Mouse (Mus musculus) embryonic stem cell, embryonic (primary cell): Measurements from ENCODE around the gene Arhgef28.

Experiments
- CTCF ChIA-PET, 4 experiments: fragments of 300-600 bp in 2 of 4; fragments of 350-600 bp in 2 of 4; sonication (Branson Sonifier 250); formaldehyde crosslinking; loops; one replicate each; lab custom pipeline; 2022; ENCODE audit warnings: inconsistent platforms in 2 of 4; lab: Charles Lee
- POLR2A ChIA-PET, 4 experiments: fragments of 300-600 bp in 2 of 4; fragments of 350-600 bp in 2 of 4; sonication (Branson Sonifier 250); formaldehyde crosslinking; loops; one replicate each; lab custom pipeline; 2022; ENCODE audit warnings: antibody characterized with exemption in 4 of 4, inconsistent platforms in 1 of 4; lab: Charles Lee

Gene Arhgef28

DNA sequence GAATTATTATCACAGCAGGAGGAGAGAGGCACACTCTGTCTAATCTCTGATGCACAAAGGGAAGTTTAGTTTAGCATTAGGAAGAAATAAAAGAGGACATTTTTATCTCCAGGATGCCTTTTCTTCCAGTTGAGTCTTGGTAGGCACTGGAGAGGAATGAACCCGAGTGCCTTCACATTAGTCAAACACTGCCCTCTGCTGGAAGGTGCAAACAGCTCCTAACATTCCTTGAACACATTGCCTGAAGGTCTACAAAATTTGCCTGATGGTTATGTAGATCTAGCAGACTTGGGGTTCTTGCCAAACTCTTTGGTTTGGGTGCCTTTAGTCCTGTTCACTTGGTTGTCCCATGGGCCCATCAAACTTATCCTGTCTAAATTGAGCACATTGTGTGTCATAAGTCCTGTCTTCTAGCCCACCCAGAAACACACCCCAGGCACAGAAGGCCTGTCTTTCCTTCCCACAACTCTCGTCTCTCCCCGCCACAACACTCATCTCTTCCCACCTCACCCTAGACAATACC lies 165.6 kb downstream of the Arhgef28 start:
- POLR2A ChIA-PET: interaction anchor here in 2 of 4 experiments (0.6 to 1.1 kb wide), 2 partner anchors 10 to 105 kb away, joined by 3 to 7 read pairs; no protein-coding TSS in a partner anchor
- CTCF ChIA-PET: interaction anchor here (0.5 to 3.3 kb wide), 17 partner anchors 8 to 902 kb away, joined by 3 to 23 read pairs (median 4); partner anchors contain the start of genes Arhgef28 (in 1 of the 4) and Foxd1 (in 1 of the 4)

DNA sequence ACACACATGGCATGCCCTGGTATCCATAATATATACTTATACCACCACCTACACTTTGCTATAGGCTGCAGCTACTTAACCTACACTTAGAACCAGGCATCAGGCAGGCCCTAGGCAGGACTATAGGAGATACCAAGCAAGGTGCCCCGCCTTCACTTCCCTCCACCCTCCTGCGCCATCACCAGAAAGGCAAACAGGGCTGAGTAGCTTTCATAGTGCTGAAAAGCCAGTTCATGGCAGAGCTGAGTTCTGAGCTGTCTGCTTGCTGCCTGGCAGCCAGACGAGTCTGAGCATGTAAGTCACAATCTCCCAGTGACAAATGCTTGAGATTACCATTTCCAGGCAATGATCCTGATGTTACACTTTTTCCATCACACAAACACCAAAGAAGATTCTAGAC lies 167.5 kb downstream of the Arhgef28 start:
- POLR2A ChIA-PET: interaction anchor here in 1 of 4 experiments (0.7 kb wide), 1 partner anchor 205 kb away, joined by 3 read pairs; no protein-coding TSS in a partner anchor

DNA sequence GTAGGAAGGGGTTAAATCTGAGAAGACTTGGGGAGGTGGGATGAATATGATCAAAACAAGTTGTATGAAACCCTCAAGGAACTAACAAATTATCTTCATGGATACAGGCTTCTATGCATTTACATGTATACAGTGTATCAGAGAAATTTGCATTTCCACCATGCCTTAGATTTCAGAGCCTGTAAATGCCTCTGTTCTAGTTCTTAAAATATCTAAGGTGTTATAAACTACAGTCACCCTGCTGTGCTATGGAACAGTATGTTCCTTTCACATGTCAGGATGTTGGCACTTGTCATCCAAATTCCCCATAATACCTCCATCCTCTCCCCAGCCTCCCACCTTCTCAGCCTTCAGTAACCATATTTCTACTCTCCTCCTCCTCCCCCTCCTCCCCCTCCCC lies 168.5 kb downstream of the Arhgef28 start:
- POLR2A ChIA-PET: no interaction called here
- CTCF ChIA-PET: interaction anchor here in 1 of 4 experiments (0.6 kb wide), 1 partner anchor 53 kb away, joined by 5 read pairs; no protein-coding TSS in a partner anchor

More for the DNA sequence above, 167.5 kb downstream of the Arhgef28 start:
- CTCF ChIA-PET: no interaction called here

DNA sequence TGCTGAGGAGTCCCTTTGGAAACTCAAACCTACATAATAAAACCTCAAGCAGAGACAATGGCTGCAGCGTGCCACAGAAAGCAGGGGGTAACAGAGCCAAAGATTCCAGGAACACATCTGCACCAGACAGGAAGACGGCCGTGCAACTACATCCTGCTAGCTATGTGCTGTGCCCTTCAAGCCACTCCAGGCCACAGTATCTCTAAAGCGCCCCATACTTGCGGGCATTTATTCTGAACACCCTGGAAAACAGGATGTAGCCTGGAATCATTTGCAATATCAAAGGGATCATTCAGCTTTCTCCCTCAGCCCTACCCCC lies 174.6 kb downstream of the Arhgef28 start:
- CTCF ChIA-PET: interaction anchor here (0.6 to 2.4 kb wide), 40 partner anchors 9 to 791 kb away, joined by 3 to 45 read pairs (median 4); partner anchors contain the start of genes Arhgef28 (in 3 of the 4) and Enc1 (in 1 of the 4)
- POLR2A ChIA-PET: interaction anchor here (0.5 to 1.6 kb wide), 11 partner anchors 15 to 791 kb away, joined by 3 to 10 read pairs (median 3); partner anchors contain the start of gene Enc1 (in 1 of the 4)

DNA sequence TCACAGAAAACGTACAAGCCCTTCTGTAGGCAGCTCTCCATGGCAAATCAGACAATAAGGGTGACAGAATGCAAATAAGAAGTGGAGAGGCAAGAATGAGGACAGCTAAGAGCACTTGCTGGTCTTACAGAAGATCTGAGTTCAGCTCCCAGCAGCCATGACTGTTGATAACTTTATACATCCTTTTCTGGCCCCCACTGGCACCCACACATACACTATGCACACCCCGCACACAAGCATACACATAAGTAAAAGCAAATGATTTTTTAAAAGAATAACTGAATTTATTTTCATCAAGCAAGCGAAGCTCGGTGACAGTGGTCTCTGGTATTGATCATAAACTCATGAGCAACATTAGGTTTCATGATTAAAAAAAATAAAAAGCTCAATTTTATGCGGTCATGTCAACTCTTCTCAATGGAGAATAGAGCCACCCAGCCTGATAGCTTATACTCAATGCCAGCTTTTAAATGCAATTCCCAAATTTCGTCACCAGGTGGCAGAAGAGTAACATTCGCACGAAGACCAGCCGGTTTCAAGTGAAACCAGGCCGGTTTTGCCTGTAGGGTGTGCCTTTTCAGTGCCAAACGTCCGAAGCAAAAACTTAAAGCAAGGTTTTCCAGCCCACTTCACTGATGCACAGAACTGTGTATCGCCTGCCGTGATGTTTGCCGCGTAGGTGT lies 175.1 kb downstream of the Arhgef28 start:
- ChIA-PET CTCF (interaction anchor here (0.5 to 2.4 kb wide), 68 partner anchors 9 to 895 kb away, joined by 3 to 45 read pairs (median 4); partner anchors contain the start of genes Arhgef28 (in 3 of the 4), Ankra2 (in 1 of the 4), Enc1 (in 1 of the 4) and Utp15 (in 1 of the 4)), POLR2A (interaction anchor here (0.5 to 1.8 kb wide), 15 partner anchors 9 to 791 kb away, joined by 3 to 10 read pairs (median 3); partner anchors contain the start of genes Ankra2 (in 1 of the 4), Enc1 (in 1 of the 4) and Utp15 (in 1 of the 4))

DNA sequence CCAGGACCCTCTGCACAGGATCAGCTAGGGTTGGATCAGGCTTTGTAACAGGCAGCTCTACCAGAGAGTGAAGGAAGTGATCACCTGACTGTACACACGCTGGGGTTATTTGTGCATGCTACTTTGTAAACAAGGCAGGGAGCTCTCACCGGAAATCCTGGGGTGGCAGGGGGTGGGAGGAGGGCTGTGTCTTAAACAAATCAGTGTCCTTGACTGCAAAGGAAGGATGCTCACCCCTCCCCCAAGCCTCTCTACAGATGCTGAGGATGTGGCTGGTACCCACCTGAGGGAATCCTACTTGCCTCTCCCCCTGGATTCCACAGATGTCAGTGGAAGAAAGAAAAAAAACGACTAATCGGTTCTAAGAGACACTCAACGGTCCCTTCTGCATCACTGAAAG lies 176.2 kb downstream of the Arhgef28 start:
- ChIA-PET CTCF (interaction anchor here (1.3 to 2.4 kb wide), 12 partner anchors 10 to 791 kb away, joined by 4 to 45 read pairs (median 12); partner anchors contain the start of genes Ankra2 (in 1 of the 4) and Utp15 (in 1 of the 4)), POLR2A (interaction anchor here in 3 of 4 experiments (0.6 to 1.8 kb wide), 6 partner anchors 11 to 853 kb away, joined by 3 to 12 read pairs (median 4); partner anchors contain the start of gene Enc1 (in 1 of the 3))

DNA sequence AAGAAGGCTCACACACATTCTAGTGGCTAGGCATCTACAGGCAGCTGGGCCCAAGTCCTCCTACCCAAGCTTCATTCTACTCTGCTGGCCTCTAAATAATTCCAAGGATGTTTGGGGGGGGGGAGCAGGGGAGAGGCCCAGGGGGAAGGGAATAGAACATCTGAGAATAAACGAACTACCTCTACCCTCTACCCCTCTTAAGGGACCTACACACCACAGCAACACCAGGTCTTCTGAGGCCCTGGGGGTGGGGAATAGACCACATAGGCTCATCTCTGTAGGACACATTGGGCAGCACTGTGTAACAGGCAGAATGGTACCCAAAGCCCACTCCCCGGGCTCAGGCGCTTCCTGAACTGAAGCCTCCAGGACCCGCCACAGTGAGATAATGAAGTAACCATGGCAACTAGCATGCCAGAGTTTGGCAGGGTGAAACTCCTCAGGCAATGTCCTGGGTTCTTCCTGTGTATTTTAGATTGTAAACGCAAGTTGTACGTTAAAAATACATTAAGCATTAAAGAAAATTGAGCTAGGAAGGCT lies 177.5 kb downstream of the Arhgef28 start:
- ChIA-PET CTCF (interaction anchor here in 2 of 4 experiments (0.6 to 1.6 kb wide), 5 partner anchors 178 to 789 kb away, joined by 3 to 5 read pairs (median 4); partner anchors contain the start of gene Arhgef28 (in 1 of the 2)), POLR2A (interaction anchor here in 2 of 4 experiments (0.6 to 1.1 kb wide), 2 partner anchors 132 to 376 kb away, joined by 5 to 8 read pairs; no protein-coding TSS in a partner anchor)

DNA sequence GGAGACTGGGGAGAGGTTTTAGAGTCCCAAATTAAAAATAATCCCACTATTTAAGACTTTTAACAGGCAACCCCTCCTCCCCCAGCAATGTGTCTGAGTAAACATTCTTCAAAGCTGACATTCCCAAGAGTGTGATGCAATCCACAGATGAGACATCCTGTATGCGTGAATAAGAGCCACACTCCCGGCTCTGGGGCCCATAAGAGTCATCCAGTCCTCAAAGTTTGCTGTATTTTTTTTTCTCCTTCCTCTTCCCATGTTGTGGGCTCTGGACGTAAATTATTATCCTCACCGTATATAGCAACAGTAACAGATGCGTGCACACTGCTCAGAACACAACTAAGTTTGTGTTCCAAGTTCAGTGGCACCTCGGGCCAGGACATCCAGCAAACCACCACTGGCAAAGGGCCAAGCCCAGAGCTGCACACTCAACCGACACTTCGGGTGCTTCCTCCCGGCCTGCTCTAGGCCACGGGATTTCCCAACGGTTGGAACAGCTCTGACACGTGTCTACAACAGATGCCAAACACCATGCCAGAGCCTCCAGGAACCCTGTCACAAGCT lies 178.5 kb downstream of the Arhgef28 start:
- ChIA-PET CTCF (interaction anchor here in 3 of 4 experiments (0.8 to 1.6 kb wide), 6 partner anchors 10 to 213 kb away, joined by 3 to 4 read pairs (median 4); partner anchors contain the start of gene Arhgef28 (in 1 of the 3)), POLR2A (interaction anchor here in 1 of 4 experiments (1.1 kb wide), 1 partner anchor 133 kb away, joined by 8 read pairs; no protein-coding TSS in a partner anchor)

DNA sequence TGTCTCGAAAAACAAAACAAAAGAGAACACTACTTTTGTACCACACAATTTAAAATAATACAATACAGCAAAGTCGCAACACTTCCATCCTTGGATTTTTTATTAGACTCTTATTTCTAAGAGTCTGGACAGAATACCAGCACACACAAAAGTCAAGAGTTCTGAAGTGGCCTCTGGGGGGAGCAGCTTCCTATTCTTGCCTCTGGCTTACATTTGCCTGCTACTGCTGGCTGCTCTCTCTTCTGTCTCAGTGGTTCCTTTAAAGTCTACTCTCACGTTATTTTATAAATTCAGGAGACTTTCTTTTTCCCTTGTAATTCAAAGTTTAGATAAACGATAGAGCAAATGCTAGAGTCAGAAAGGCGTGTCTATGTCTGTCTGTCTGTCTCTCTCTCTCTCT lies 179.1 kb downstream of the Arhgef28 start:
- ChIA-PET POLR2A (no interaction called here), CTCF (interaction anchor here in 2 of 4 experiments (0.8 to 1.6 kb wide), 4 partner anchors 9 to 195 kb away, joined by 3 to 4 read pairs (median 4); no protein-coding TSS in a partner anchor)

DNA sequence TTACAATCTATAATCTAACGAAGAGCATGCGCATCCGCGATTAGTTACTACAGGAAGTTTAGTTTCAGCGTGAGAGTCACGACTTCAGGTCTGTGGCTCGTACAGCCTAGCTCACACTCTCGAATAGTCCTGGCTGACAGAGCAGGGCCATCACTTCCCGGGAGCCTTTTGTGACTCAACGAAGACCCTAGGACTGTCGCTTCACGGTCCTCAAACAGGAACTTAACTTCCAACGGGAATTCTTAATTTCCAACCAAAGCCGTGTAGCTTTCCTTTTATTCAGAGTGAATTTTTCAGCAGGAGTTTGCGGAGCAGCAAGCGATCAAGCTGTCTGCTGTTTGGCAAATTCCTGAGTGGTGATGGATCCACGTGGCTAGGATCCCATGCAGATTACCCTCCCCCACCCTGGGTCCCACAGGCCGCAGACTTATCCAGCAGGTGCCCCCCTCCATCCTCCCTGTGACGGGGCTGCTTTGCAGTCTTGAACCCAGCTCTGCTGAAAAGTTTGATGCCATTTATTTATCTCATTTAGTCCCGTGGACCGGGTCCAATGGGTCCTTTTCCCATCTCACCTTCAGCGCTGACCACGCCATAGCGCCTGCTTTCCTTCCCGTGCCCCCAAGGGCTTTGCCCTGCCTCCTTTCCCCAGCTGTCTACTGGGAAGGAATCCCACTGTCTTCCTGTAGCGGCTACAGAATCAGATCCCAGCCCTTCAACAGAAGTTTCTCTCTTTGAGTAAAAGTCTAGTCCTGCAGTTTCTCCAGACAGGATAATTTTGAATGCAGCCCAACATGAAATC lies 180.3 kb downstream of the Arhgef28 start:
- ChIA-PET CTCF (interaction anchor here in 3 of 4 experiments (0.6 to 2.0 kb wide), 12 partner anchors 8 to 273 kb away, joined by 3 to 6 read pairs (median 4); partner anchors contain the start of gene Arhgef28 (in 1 of the 3)), POLR2A (interaction anchor here in 2 of 4 experiments (0.6 kb wide), 2 partner anchors 10 to 1853 kb away, joined by 3 read pairs; no protein-coding TSS in a partner anchor)

DNA sequence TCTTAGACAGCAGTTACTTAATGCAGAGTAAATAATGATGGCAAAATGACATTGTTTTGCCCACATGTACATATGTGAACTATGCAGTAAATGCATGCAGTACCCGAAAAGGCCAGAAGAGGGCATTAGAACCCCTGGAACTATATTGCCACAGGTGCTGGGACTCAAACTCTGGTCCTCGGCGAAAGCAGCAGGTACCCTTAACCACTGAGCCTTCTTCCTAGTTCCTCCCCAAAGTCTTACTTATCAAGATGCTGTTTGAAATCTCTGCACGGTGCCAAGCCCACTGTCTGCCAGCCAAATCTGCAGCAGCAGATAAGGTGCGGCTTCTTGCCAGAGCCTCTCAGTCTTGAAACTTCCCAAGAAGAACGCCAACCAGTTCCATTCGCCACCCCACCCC lies 181.1 kb downstream of the Arhgef28 start:
- CTCF ChIA-PET: interaction anchor here in 3 of 4 experiments (0.6 to 2.0 kb wide), 9 partner anchors 15 to 581 kb away, joined by 3 to 6 read pairs (median 3); partner anchors contain the start of gene Arhgef28 (in 1 of the 3)
- POLR2A ChIA-PET: interaction anchor here in 2 of 4 experiments (0.6 kb wide), 2 partner anchors 9 to 134 kb away, joined by 3 read pairs; no protein-coding TSS in a partner anchor

DNA sequence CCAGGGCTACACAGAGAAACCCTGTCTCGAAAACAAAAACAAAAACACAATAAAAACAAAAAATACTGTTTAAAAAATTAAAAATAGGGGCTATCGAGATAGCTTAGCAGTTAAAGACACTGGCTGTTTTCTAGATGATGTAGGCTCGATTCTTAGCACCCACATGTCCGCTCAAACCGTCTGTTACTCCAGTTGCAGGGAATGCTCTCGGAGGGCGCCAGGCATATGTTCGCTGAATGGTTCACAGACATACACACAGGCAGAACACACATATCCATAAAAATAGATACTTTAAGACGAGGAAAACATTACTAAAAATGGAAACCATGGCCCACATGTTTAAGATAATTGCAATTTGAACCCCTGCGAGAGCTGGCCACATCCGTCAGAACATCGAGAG lies 181.6 kb downstream of the Arhgef28 start:
- POLR2A ChIA-PET: interaction anchor here in 1 of 4 experiments (0.6 kb wide), 1 partner anchor 134 kb away, joined by 3 read pairs; no protein-coding TSS in a partner anchor
- CTCF ChIA-PET: interaction anchor here in 3 of 4 experiments (0.6 to 2.0 kb wide), 7 partner anchors 16 to 581 kb away, joined by 3 to 6 read pairs (median 3); partner anchors contain the start of gene Arhgef28 (in 1 of the 3)

DNA sequence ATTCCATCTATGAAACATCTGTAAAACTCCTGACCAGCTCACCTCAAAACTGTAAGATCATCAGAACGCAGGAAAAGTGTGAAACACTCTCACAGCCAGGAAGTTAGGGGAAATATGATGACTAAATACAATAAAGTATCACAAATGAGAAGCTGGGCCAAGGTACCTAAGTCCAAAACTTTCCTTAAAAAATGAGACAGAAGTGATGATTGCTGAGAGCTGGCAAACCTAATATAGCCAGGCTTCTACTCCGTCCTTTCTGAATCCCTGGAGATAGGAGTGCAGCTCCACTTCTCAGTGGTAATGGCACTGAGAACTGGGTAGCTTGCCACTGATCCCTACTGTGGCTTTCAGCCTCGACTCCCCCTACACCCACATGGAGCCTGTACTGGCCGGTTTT lies 184.3 kb downstream of the Arhgef28 start:
- ChIA-PET CTCF (interaction anchor here in 3 of 4 experiments (0.6 to 1.6 kb wide), 6 partner anchors 9 to 654 kb away, joined by 3 to 6 read pairs (median 4); no protein-coding TSS in a partner anchor), POLR2A (no interaction called here)

DNA sequence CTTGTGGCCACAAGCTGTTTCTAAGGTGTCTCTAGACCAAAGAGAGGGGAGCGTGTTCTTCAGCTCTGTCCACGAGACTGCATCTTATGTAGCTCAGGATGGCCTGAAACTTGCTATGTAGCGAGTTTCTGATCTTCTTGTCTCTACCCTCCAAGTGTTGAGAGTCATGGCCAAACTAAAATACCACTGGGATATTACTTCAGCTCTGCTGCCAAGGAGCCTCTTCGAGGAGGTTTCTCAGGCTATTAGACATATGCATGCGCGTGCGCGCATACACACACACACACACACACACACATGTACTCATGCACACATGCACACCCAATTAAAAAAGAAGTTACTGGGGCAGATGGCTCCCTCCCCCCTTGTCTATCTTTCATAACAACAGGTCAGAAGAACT lies 187.4 kb downstream of the Arhgef28 start:
- CTCF ChIA-PET: interaction anchor here in 2 of 4 experiments (0.7 to 1.0 kb wide), 3 partner anchors 8 to 30 kb away, joined by 3 to 4 read pairs (median 3); no protein-coding TSS in a partner anchor
- POLR2A ChIA-PET: interaction anchor here in 1 of 4 experiments (0.6 kb wide), 1 partner anchor 14 kb away, joined by 3 read pairs; no protein-coding TSS in a partner anchor

DNA sequence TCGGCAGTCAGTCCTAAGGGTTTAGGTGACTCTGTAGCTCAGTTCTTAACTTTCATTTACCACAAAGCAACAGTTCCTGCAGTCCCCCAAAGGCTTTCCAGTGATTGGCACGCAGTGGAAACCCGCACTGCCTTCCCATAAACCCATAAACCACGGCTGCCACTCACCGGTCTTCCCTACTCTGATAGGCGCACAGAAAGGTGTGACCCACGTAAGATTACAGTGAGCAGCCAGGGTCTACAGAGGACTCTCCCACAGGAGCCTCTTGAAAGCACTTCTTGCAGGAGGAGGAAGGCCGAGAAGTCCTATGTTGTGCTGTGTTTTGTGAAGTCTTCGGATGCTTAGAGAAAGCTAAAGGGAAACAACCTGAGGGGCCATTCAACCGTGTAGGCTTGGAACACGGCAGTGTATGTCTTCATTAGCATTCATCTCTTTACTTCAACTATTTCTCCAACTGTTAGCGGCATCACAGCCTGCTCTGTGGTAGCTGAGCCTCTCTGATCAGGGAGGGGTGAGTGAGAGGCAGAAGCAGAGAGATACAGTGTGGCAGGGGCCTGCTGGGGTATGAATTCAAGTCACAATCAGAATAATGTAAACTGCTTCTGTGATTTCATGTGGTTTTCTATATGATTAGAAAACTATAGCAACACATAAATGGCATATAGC lies 189.2 kb downstream of the Arhgef28 start:
- POLR2A ChIA-PET: interaction anchor here in 3 of 4 experiments (0.6 to 1.2 kb wide), 5 partner anchors 13 to 539 kb away, joined by 3 to 5 read pairs (median 3); no protein-coding TSS in a partner anchor
- CTCF ChIA-PET: interaction anchor here (1.1 to 1.5 kb wide), 4 partner anchors 14 to 282 kb away, joined by 3 to 6 read pairs (median 4); no protein-coding TSS in a partner anchor
